Mouse (Mus musculus) intestine, postnatal 0 days (tissue): ENCODE results near the gene Pou2f2. TPM values are rescaled to one million over a fixed set of nuclear protein-coding genes. Genes with fewer than 3 reads are reported as not detected.

ENCODE experiments used
- ATAC-seq: fragments of 200-750 bp; cut with Nextera tagmentation; 2 replicates; pipeline ENCODE4 v1.8.0; 2017; ENCODE audit warnings: mild to moderate bottlenecking, moderate TSS enrichment, moderate library complexity
- H3K27ac ChIP-seq: fragments of 300-500 bp; sonication (generic); 2 replicates; pipeline ENCODE4 v1.5.1; 2014; ENCODE audit warnings: mild to moderate bottlenecking, low read depth, low read length, moderate library complexity
- H3K27me3 ChIP-seq: fragments of 300-500 bp; sonication (generic); replicated peaks from 2 replicates; pipeline ENCODE4 v1.6.1; 2014; ENCODE audit warnings: low read length, mixed read lengths; ENCODE audit not compliant: control insufficient read depth, insufficient read depth
- H3K36me3 ChIP-seq: fragments of 300-500 bp; sonication (generic); 2 replicates; pipeline ENCODE4 v1.6.1; 2014; ENCODE audit warnings: mild to moderate bottlenecking, moderate library complexity; ENCODE audit not compliant: control insufficient read depth, insufficient read depth
- H3K4me1 ChIP-seq: fragments of 300-500 bp; sonication (generic); replicated peaks from 2 replicates; pipeline ENCODE4 v1.6.1; 2014; ENCODE audit warnings: antibody characterized with exemption, low read length, mixed read lengths; ENCODE audit not compliant: control insufficient read depth, insufficient read depth
- H3K4me2 ChIP-seq: fragments of 300-500 bp; sonication (generic); replicated peaks from 2 replicates; pipeline ENCODE4 v1.6.1; 2014; ENCODE audit warnings: low read depth, mild to moderate bottlenecking, moderate library complexity
- H3K4me3 ChIP-seq: fragments of 300-500 bp; sonication (generic); 2 replicates; pipeline ENCODE4 v1.5.1; 2014; ENCODE audit warnings: low read depth, low read length
- H3K9ac ChIP-seq: fragments of 300-500 bp; sonication (generic); 2 replicates; pipeline ENCODE4 v1.6.1; 2014; ENCODE audit warnings: mild to moderate bottlenecking, low read depth, low read length
- H3K9me3 ChIP-seq: fragments of 300-500 bp; sonication (generic); 2 replicates; pipeline ENCODE4 v1.6.1; 2016; ENCODE audit warnings: mixed run types; ENCODE audit not compliant: control insufficient read depth
- CTCF ChIP-seq: sonication (generic); IDR thresholded peaks from 2 replicates; pipeline ENCODE4 v1.5.1; 2016; ENCODE audit warnings: low read depth, mild to moderate bottlenecking, control low read depth, antibody characterized with exemption, moderate library complexity
- WGBS: fragments of 180-500 bp; shearing (Covaris S2); extraction: QIAGEN DNeasy Blood & Tissue Kit; methylation state at CpG from one replicate; pipeline ENCODE4 v1.1.7; 2014; 5-methylcytosine and 5-hydroxymethylcytosine counted together
- polyA plus RNA-seq: library from polyadenylated mRNA; unstranded; fragments of >200 nt; fragmentation: Nextera tagmentation; extraction: Ambion mirVana; gene quantifications from 2 replicates; pipeline ENCODE4 v1.2.1, GENCODE M21; 2015

The Pou2f2 gene
- polyA plus RNA-seq, 1 experiment from 2014 or later, result 0.53 TPM

GRCm38 (mm10) chr7:25098169-25098568 lies 81.4 kb downstream of the Pou2f2 start:
- H3K9me3 ChIP-seq, result no peaks in the 10 kb centered on the region
- no peaks in the 10 kb centered on the region for H3K36me3 ChIP-seq
- no peak overlapping the region for H3K4me3 ChIP-seq
- H3K4me1 ChIP-seq, result no peaks in the 10 kb centered on the region
- 76% methylated on average over 3 of the region's 3 CpGs for WGBS
- no peaks in the 10 kb centered on the region for H3K27me3 ChIP-seq
- H3K9ac ChIP-seq, result no peak overlapping the region
- H3K27ac ChIP-seq, result no peak overlapping the region
- no peak for TF ChIP-seq CTCF
- no peak overlapping the region for H3K4me2 ChIP-seq
- ATAC-seq, result no peak

GRCm38 (mm10) chr7:25089875-25090274 lies 89.7 kb downstream of the Pou2f2 start:
- WGBS, result 36% methylated on average over 10 of the region's 10 CpGs
- no peak for TF ChIP-seq CTCF
- H3K4me3 ChIP-seq, result no peak overlapping the region
- ATAC-seq, result no peak
- H3K9me3 ChIP-seq, result no peaks in the 10 kb centered on the region
- no peak overlapping the region for H3K27ac ChIP-seq
- no peaks in the 10 kb centered on the region for H3K27me3 ChIP-seq
- no peaks in the 10 kb centered on the region for H3K36me3 ChIP-seq
- H3K4me2 ChIP-seq, result no peak overlapping the region
- no peak overlapping the region for H3K9ac ChIP-seq
- no peaks in the 10 kb centered on the region for H3K4me1 ChIP-seq

GRCm38 (mm10) chr7:25088968-25089367 lies 90.6 kb downstream of the Pou2f2 start:
- no peak overlapping the region for H3K4me2 ChIP-seq
- H3K4me3 ChIP-seq, result no peak overlapping the region
- no peaks in the 10 kb centered on the region for H3K27me3 ChIP-seq
- H3K9me3 ChIP-seq, result no peaks in the 10 kb centered on the region
- no peaks in the 10 kb centered on the region for H3K4me1 ChIP-seq
- no peak overlapping the region for H3K27ac ChIP-seq
- ATAC-seq, result no peak
- 32% methylated on average over 11 of the region's 11 CpGs for WGBS
- peaks cover under 1% of the 10 kb centered on the region for H3K36me3 ChIP-seq
- no peak overlapping the region for H3K9ac ChIP-seq
- no peak for TF ChIP-seq CTCF

GRCm38 (mm10) chr7:25088531-25088930 lies 91.0 kb downstream of the Pou2f2 start:
- H3K27me3 ChIP-seq, result no peaks in the 10 kb centered on the region
- H3K9ac ChIP-seq, result no peak overlapping the region
- peaks cover 5% of the 10 kb centered on the region for H3K36me3 ChIP-seq
- H3K4me1 ChIP-seq, result no peaks in the 10 kb centered on the region
- H3K27ac ChIP-seq, result no peak overlapping the region
- TF ChIP-seq CTCF, result no peak
- H3K4me3 ChIP-seq, result no peak overlapping the region
- H3K9me3 ChIP-seq, result no peaks in the 10 kb centered on the region
- WGBS, result 33% methylated on average over 10 of the region's 10 CpGs
- no peak for ATAC-seq
- no peak overlapping the region for H3K4me2 ChIP-seq

GRCm38 (mm10) chr7:25087972-25088371 lies 91.6 kb downstream of the Pou2f2 start:
- ATAC-seq, result no peak
- no peak overlapping the region for H3K27ac ChIP-seq
- H3K9me3 ChIP-seq, result no peaks in the 10 kb centered on the region

GRCm38 (mm10) chr7:25087256-25087912 lies 92.1 kb downstream of the Pou2f2 start:
- WGBS, result 66% methylated on average over 10 of the region's 10 CpGs
- H3K27ac ChIP-seq, result no peak overlapping the region
- no peaks in the 10 kb centered on the region for H3K27me3 ChIP-seq
- H3K36me3 ChIP-seq, result peaks cover 17% of the 10 kb centered on the region
- H3K4me3 ChIP-seq, result no peak overlapping the region
- no peak overlapping the region for H3K4me2 ChIP-seq
- ATAC-seq, result no peak
- H3K9me3 ChIP-seq, result no peaks in the 10 kb centered on the region
- TF ChIP-seq CTCF, result no peak
- H3K9ac ChIP-seq, result no peak overlapping the region
- no peaks in the 10 kb centered on the region for H3K4me1 ChIP-seq

More at GRCm38 (mm10) chr7:25087972-25088371, 91.6 kb downstream of the Pou2f2 start:
- peaks cover 11% of the 10 kb centered on the region for H3K36me3 ChIP-seq
- no peaks in the 10 kb centered on the region for H3K4me1 ChIP-seq
- H3K9ac ChIP-seq, result no peak overlapping the region
- no peak overlapping the region for H3K4me2 ChIP-seq
- 59% methylated on average over 5 of the region's 5 CpGs for WGBS
- no peak overlapping the region for H3K4me3 ChIP-seq
- no peak for TF ChIP-seq CTCF
- no peaks in the 10 kb centered on the region for H3K27me3 ChIP-seq
